Mouse (Mus musculus): ENCODE results near the gene Srgap2.

Srgap2 gene

DNA sequence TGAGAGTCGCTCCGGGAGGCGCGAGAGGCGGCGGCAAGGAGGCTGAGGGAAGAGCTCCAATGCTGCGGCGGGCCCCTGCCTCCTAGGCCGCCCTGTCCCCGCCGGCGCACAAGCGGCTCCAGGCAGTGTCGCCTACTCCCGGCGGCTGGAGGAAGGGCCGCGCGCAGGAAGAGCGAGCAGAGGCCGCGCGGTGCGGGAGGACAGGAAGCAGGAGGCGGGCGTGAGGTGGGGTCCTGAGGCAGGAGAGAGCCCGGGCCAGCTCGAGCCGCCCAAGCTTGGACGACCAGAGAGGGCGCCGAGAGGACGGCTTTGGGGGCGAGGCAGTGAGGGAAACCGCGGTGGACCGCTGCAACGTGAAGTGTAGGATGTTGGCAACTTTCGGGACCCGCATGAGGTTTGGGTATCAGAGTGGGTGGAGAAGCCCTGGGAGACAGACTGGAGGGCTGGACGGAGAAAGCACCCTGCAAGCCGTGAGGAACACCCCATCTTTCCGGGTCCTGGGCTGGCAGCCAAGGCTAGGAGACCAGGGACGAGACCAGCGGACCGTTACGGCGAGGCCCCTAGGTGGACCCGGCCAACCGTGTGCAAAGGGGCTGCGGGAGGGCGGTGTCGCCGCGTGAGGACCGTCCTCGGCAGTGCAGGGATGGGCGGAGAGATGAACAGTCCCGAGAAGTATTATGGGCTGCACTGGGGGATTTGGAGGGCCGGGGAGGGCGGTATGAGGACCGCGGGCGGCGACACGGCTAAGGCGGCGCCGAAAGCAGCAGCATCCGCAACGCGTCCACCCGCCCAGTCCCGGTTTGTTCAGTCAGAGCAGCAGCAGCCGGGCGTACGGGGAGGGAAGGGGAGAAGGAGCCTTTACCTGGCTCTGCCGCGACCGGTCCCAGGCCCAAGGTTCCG lies 531 bp downstream of the Srgap2 start:
- in situ Hi-C loops (cut with MseI, MboI) = no loop called here

DNA sequence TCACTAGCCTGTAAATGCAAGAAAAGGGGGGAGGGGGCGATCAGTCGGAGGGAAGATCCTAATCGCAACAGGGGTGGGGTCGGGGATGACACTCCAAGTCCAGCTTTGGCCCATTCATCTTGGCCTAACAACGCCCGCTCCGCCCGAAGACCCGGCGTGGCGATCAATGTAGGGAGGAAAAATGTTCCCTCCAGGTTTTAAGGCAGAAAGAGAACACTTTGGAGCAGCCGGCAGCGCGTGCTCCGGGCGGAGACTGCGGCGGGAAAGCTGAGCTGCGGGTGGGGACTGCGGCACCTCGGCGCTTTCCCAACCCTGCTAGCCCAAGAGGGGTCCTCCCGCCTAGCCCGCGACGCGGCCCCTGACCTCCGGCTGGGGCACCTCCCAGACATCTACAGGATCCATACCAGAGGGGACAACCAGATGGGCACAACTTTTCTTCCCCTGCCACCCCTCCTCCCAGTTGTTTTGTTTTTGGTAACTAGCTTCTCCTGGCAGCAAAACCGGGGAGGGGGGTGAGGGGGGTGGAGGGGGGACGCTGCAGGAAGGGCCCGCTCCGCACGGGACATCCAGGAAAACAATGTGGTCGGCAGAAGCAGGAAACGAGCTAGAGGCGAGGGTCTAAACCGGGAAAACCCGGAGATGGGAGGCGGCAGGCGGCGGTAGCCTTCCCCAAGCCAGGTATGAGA lies 1.4 kb downstream of the Srgap2 start:
- in situ Hi-C loops (cut with MseI, MboI) = no loop called here

DNA sequence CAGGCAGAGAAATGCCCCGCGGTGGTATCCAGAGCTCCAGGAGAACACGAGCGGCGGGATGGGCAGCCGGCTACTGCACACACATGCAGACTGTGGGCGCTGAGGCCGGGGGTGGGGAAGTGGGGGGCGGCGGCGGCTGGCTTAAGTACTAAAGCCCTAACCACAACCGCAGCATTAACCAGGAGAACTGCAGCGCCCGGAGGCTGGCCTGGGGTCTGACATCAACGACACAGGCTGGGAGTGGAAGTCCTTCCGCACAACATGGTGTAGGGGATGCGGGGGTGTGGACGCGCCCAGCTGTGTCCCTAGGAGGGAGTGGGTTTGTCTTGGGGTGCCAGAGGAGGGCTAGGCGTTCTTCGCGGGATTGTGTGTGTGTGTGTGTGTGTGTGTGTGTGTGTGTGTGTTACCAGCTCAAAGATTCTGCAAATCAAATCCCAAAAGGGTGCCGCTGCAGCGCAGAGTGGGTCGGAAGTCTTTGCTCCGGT lies 2.0 kb downstream of the Srgap2 start:
- in situ Hi-C loops (cut with MseI, MboI) = no loop called here

DNA sequence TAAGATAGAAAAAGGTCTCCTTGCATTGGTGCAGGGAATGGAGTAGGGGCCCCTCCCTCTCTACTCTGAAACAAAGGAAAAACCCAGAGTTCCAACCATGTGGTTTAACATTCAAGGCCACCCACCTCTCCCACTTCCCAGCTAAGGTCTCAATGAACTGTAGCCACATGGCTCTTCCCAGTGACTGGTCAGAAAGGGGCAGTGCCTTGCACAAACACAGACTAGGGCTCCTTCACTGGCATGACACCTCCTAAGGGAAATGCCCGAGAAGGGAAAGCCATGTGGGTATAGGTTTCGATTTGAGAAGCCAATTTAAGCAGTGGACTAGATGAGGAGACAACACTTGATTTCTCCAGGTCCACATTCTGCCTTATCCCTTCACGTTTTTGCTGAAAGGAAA lies 3.4 kb downstream of the Srgap2 start:
- in situ Hi-C loops (cut with MseI, MboI) = no loop called here

DNA sequence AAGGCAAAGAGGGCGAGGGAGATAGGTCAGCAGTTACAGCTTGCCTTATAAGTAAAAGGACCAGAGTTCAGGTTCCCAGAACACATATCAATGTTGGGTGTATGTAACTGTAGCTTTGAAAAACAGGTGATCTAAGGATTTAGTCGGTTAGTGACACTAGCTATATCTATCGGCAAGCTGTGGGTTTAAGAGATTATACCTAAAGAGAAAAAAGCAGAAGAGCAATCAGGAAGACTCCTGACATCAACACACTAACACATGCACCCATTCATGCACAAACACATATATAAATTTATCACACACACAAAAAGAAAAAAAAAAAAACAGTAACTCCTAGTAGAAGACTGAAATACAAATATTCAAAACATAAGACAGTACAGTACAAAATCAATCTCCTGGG lies 10.6 kb downstream of the Srgap2 start:
- in situ Hi-C loops (cut with MseI, MboI) = no loop called here

DNA sequence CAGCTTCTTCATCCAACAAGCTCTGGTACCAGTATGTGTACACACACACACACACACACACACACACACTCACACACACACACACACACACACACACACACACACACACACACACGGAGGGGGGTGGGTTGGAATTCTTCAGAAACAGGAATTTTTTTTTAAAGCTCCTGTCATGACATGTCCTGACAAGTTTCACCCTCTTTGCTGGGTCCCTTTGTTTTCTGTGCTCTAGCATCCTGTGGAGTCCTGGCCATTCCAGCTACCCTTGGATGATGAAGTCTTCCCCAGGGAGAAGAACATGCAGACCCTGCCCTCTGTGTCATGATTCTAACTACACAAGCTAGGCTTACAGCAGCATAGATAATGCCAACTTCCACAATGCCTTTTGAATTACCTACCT lies 13.0 kb downstream of the Srgap2 start:
- in situ Hi-C loops (cut with MseI, MboI) = no loop called here

DNA sequence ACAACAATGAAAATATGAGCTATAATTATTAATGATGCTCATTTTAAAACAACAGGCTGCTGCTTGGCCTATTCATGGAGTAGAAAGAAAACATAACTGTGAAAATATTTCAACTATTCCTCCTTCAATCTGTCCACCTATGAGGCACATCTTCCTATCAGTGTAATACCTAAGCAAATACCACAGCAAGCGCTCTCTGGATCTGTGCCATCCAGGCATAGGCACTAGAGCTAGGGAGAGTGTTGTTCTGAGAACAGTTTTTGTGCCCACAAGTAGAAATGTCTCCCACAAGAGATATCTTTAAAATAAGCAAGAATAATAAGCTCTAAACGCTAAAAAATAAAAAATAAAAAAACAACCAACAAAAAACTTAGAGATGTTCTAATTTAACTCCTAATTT lies 14.0 kb downstream of the Srgap2 start:
- in situ Hi-C loops (cut with MseI, MboI) = no loop called here

DNA sequence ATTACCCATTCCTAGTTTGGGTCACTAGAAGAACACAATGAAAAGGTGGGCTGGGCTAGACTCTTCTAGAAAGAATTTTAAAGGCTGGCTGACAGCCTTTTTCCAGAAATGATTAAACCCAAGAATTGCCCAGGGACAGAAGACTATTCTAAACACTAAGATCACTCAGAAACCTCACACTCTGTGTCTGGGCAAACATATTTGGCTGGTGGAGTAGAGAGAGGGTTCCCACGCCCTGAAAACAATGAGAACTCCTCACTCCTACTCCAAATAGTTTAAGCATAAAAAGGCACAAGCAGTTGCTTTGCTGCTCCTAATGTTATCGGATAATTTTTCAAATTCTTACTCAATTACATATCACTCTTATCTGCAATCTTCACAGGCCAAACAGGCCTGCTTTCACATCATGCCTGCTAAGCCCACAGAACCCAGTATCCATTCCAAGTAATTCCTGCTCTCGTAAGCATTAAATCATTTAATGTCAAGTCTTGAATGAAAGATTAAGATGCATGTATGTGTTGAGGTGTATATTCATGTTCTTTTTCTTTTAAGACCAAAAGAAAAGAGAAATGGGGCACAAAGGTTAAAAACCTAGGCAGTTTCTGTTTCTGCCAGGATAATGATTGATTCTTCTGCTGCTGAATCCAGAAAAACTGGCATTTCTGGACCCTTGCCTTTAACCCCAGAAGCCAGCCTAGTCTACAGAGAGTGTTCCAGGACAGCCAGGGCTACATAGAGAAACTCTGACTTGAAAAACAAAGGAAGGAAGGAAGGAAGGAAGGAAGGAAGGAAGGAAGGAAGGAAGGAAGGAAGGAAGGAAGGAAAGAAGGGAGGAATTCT lies 15.3 kb downstream of the Srgap2 start:
- in situ Hi-C loops (cut with MseI, MboI) = no loop called here

DNA sequence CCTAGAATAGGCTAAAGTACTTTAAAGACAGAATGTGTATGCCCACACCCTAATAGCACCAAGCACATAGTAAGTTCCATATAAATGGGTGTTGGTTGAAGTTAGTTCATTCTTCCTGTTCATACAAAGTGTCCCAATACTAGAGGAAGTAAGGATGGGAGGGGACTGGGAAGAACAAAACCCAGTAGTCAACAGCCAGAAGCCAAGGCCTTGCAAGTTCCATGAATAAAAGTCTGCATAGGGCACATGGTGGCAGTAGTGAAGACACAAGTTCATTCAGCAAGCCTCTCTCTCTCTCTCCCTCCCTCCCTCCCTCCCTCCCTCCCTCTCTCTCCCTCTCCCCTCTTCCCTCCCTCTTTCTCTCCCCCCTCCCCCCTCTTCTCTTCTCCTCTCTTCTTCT lies 16.0 kb downstream of the Srgap2 start:
- in situ Hi-C loops (cut with MseI, MboI) = no loop called here

DNA sequence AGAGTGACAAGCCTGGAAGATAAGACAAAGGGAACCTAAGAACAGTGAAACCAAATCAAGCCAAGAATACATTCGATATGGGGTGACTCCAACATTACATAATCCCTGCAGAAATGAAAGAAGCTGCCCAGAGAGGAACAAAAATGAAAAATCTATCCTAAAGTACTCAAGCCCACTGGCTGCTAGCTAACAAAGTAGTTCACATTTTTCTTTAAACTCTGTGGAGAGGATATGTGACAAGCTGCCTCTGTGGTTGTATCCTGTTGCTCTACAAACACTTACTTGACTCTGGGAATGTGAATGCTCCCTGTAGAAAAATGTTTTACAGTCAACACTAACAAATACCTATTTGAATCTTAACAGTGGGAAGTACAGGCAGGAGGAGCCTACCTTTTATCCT lies 25.5 kb downstream of the Srgap2 start:
- in situ Hi-C loops (cut with MseI, MboI) = no loop called here

DNA sequence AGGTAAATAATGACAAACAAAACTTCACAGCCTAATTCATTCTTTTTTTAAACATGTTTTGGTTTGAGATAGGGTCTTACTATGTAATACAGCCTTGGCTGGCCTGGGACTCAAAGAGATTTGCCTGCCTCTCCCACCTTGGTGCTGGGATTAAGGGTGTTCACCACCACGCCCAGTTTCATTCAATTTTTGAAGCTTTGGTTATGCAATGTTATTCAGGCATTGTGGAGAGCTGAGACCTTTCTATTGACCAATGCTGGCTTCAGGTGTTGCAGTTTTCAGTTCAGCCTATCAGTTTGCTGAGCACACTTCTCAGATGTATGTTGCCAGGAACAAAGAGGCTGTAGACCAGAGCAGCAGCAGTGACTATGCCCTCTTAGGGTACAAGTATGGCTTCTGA lies 28.9 kb downstream of the Srgap2 start:
- in situ Hi-C loops (cut with MseI, MboI) = no loop called here

DNA sequence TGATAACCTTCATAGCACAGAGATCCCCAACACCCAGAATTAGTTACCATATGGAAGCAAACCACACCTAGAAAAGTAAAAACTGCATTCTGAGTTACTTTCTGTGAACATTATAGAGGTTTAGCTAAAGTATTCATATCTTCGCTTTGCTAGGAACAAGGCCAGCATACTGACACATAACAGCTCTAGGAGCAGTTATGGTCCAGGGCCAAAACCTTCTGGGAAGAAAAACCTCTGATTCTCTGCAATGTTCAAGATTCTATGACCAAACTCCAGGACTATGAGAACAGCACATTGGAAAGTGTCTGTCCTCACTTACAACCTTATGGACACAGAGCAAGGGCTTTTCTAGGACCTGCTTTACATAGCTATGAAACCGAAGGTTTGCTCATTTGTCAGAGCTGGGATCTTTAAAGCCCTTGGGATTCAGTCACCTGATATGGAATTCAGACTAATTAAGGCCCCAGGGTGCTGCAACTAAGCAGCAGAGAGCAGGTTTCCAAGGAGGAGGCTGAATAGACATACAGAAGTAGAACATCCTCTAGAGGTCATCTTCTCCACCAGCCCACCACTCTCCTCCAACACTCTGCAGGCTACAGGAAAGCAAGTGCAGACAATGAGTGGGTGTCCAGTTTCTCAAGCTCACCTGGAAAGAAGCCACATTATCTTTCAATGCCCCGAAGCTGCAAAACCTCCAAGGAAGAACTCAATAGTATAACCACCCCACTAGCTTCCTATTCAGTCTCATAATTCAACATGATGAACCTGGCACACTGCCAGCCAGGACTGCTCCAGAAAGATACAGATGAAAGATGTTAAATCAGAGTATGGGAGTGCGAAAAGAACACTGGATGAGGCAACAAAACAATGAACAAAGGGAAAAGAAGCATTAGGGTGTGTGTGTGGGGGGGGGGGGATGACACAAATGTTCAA lies 32.9 kb downstream of the Srgap2 start:
- in situ Hi-C loops (cut with MseI, MboI) = no loop called here

DNA sequence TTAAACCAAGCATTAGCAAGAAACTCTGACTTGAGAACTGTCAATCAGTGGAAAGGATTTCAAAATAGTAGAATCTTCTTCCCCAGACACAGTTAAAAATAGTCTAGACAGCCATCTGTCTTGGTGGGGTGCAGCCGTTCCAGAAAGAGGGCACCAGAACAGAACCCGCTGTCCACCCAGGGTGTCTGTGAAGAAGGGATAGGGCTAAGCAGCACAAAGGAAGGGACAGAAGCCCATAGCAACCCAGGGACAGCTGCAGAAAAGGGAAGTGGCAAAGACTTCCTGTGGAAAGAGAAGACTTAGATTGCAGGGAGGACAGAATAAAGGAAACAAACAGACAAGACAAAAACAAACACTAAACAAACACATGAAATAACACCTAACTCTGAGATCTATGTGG lies 34.8 kb downstream of the Srgap2 start:
- in situ Hi-C loops (cut with MseI, MboI) = no loop called here

DNA sequence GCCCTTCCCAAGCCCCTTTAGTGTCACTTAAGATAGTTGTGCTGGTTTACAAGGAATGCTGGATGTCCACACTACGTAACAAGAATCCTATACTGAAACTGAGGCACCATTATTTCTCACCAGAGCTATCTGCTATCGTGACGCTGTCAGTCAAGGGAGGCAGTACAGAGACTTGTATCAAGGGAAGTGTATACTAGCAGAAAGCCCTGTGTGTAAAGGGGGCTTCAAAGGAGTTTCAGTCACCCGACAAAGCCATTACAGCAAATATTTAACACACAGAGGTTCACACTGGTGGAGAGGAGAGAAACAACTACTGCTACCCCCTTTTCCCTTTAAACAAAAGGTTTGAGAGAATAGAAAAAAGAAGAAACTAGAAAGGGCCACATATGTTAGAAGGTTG lies 35.6 kb downstream of the Srgap2 start:
- in situ Hi-C loops (cut with MseI, MboI) = no loop called here

DNA sequence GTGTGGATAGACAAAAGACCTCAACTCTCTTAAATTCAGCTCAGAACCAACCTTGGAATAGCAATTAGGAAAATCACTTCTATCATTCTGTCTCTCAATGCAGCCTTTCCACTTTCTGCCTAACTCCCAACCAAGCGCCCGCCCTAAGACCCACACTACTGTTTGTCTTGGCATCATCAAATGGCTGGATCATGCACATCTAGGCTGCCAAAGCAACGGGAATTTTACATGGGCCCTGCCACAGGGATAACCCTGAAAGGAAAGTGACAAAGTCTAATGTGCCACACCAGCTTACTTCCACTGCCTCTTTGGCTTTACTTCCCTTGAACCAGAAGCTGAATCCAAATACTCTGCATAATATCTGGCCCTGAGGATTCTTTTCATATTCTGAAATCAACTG lies 37.8 kb downstream of the Srgap2 start:
- in situ Hi-C loops (cut with MseI, MboI) = no loop called here

DNA sequence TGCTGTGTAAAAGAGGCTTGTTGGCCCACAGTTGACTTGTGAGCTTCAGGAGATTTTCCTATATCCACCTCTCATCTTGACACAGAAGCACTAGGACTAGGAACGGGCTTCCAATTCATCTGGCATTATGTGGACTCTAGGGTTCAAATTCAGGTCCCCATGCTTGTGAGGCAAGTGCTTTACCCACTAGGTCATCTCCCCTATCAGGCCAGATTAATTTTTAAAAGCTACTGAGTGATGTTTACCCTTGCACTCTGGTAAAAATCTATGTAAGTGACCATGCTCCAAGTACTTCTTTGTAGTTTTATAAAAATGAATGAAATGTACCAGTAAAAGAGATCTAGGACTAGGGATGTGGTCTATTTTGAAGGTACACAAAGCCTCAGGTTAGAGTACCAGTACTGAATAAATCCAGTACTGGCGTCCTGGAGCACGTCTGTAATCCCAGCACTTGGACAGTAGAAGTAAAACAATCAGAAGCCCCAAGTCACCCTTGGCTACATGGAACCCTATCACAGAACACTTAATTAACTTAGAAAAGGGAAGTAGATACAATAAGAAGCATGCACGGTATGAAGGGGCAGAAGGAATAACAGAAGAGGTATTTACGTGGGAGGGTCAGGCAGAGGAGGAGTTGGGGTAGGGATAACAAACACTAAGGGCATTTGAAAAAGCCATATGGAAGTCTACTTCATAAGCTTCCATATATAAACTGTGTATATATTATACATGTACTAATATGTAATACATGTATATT lies 40.9 kb downstream of the Srgap2 start:
- in situ Hi-C loops (cut with MseI, MboI) = no loop called here

DNA sequence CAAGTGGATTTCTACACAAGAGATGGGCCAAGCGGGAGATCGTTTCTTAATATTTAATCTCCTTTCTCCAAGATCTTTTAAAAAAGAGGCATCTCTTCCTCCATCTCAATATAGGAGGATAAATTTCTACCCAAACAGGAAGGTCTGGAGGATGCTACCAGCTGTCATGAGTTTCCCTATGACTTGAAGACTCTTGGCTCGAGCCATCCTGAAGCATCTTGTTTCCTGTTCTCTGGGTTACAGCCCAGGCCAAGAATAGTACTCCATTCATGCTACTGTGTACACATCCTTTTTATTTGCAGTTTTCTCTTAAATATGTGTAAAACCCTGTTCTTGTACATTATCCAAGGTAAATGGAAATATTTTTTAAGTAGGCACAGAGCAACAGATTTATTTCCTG lies 44.9 kb downstream of the Srgap2 start:
- in situ Hi-C loops (cut with MseI, MboI) = no loop called here

DNA sequence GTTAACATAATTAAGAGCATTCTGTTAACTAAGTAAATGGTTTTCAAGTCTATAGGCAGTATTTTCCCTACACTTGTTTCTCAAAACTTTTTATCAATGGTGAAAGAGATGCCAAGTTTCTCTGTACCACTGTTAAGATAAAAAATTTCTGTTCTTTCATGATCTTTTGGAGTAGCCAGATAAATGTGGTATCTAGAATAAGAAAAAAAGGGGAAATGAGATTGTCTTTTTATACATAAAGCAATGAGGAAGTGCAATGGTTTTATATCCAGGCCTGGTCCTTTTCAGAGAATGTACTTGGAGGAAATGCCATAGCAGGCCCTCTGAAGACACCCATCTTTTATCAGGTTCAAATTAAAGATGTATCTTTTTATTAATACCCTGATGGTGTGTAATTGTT lies 45.8 kb downstream of the Srgap2 start:
- in situ Hi-C loops (cut with MseI, MboI) = no loop called here

DNA sequence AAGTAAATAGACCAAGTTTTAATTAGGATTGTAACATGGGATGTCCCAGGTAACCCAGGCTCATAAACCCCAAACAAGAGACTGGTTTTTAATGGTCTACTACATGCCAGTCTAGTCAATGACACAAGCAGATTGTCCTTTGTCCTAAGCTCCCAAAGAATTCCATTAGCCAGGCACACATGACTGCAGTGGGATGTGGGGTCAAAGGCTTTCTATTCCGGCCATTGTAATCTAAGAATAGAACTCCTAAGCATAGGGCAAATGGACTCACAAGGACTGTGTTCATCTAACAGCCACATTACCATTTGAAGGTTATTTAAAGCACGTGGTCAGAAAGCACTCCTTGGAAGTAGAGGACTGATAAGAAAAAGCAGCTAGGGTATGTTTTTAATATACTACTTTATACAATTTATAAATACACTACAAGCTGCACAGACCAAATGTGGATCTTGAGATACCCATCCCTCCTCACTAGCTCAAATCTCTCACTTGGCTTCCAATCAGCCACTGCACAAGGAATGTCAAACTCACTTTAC lies 48.3 kb downstream of the Srgap2 start:
- in situ Hi-C loops (cut with MseI, MboI) = no loop called here

DNA sequence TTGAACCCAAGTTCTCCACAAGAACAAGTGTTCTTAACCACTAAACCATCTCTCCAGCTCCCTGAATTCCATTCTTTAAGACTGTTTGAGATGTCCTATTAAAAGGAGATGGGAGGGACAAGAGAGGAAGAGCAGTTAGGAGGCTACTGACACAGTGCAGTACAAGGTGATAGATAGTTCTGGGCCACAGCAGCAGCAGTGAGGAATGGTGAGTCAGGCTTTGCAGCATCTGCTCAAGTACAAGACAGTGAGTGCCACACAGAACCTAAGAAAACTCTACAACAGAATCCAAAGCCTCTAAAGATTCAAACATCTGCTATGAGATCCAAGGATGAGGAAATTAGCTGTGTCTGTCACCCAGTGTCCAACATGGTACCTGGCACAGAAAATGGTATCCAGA lies 51.8 kb downstream of the Srgap2 start:
- in situ Hi-C loops (cut with MseI, MboI) = no loop called here
